Mouse (Mus musculus): ENCODE results near the gene Musk. TPM values are rescaled to one million over a fixed set of nuclear protein-coding genes. Genes with fewer than 3 reads are reported as not detected.

The Musk gene
- polyA plus RNA-seq, 1 experiment from 2014 or later, result 0.31 TPM

Other genes starting within 250 kb of the Musk start
- 6.2 and 6.3 TPM in 2 replicates for gene Svep1, start 79.1 kb upstream of the Musk start, polyA plus RNA-seq (2015; fragmentation: Nextera tagmentation; extraction: Ambion mirVana)

All from intestine, embryonic 15.5 days (tissue).